Mouse (Mus musculus) small intestine, adult 2 months (tissue): Measurements from ENCODE around the gene Fuom.

ENCODE experiments used
- CTCF ChIP-seq: fragments of 200-500 bp; IDR thresholded peaks from 2 replicates; pipeline ENCODE4 v1.5.1; 2012; ENCODE audit warnings: low read depth, mild to moderate bottlenecking, control low read depth, inconsistent platforms, low read length, moderate library complexity, mixed read lengths; ENCODE audit not compliant: insufficient replicate concordance, insufficient read length; ENCODE audit errors: extremely low read depth
- POLR2A ChIP-seq: fragments of 200-500 bp; IDR thresholded peaks from 2 replicates; pipeline ENCODE4 v1.6.1; 2012; ENCODE audit warnings: low read depth, mild to moderate bottlenecking, control low read depth, inconsistent platforms, low read length, moderate library complexity

DNA sequence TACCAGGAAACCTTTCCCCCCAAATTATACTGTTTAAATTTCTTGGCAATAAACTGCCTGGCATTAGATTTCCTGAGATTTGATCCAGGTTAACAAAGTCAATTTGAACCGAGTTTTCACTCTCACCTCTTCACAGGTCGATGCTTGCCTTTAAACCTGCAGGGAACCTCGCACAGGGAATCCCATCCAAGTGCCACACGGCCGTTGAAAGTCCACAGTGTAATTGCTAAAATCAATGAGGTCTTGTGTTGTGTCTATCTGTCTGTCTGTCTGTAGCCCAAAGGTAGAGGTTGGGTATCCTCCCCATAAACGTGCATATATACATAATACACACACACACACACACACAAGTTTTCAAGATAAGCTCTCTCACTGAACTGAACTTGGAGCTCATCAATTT lies 34.8 kb downstream of the Fuom start:
- no peak for TF ChIP-seq CTCF
- no peak for TF ChIP-seq POLR2A
